In the genomic region with DNA sequence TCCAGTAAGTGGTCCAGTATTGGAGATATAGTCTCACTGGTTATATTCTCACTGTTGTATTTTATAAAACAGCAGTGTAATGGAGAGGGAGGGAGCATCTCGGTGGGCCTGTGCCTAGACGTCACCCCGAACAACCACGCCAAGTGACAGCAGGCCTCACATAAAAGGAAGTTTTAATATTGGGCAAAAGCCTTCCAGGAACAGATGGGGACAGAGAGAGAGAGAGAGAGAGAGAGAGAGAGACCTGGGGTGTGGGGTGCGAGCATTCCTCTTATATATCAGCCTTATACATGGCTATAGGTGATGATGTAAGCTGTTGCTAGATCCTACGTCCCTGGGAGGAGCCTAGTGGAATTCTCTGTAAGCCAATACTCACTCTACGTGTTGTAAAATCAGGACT, we compare ENCODE assay signal across 16 mouse cellular contexts.
DNase-seq lines count a peak whose midpoint lies in the region; ATAC-seq and TF ChIP-seq lines count a peak whose summit lies in the region.
"Had no signal": no experiment of that assay in that cellular context is flagged by ENCODE, and none has a peak within 500 bp of the region (broad histone marks: within the 10 kb centered on the region; RNA-seq: fewer than 3 reads in every experiment).

No protein-coding gene starts in this region.

- H3K4me3 ChIP-seq in forebrain, embryonic 15.5 days: no peak overlapping the region
- H3K4me3 ChIP-seq in forebrain, embryonic 11.5 days (ENCODE audit: low read depth, low read length): no peak overlapping the region
- H3K4me3 ChIP-seq in layer of hippocampus, adult 2 months: no peak overlapping the region
- H3K4me3 ChIP-seq in forebrain, postnatal 0 days (ENCODE audit: low read depth, low read length): no peak overlapping the region
- no peak overlapping the region for H3K4me3 ChIP-seq in neural tube, embryonic 13.5 days
- H3K4me3 ChIP-seq: erythroblast, embryonic 14.5 days had no signal

- H3K9ac ChIP-seq in forebrain, embryonic 15.5 days (replicated peaks): no peak overlapping the region
- H3K9ac ChIP-seq in forebrain, embryonic 11.5 days (ENCODE audit: low read length): no peak overlapping the region
- no peak overlapping the region for H3K9ac ChIP-seq in forebrain, postnatal 0 days
- no peak overlapping the region for H3K9ac ChIP-seq in neural tube, embryonic 13.5 days

- no peaks in the 10 kb centered on the region for H3K36me3 ChIP-seq in forebrain, embryonic 15.5 days
- H3K36me3 ChIP-seq in forebrain, embryonic 11.5 days (ENCODE audit: control insufficient read depth, insufficient read depth, low read length): no peaks in the 10 kb centered on the region
- no peaks in the 10 kb centered on the region for H3K36me3 ChIP-seq in forebrain, postnatal 0 days (ENCODE audit: insufficient read depth)
- H3K36me3 ChIP-seq in neural tube, embryonic 13.5 days: no peaks in the 10 kb centered on the region

- H3K27ac ChIP-seq in forebrain, embryonic 15.5 days (replicated peaks): no peak overlapping the region
- H3K27ac ChIP-seq in forebrain, embryonic 11.5 days (ENCODE audit: low read depth, low read length): no peak overlapping the region
- no peak overlapping the region for H3K27ac ChIP-seq in layer of hippocampus, adult 2 months
- no peak overlapping the region for H3K27ac ChIP-seq in forebrain, postnatal 0 days (ENCODE audit: low read depth, low read length)
- 0 out of 2 replicates have a peak overlapping the region, but pooled peaks have one; percentile 49 for H3K27ac ChIP-seq in neural tube, embryonic 13.5 days (replicated peaks)

- no peak overlapping the region for H3K4me2 ChIP-seq in forebrain, embryonic 15.5 days (replicated peaks)
- H3K4me2 ChIP-seq in forebrain, embryonic 11.5 days (ENCODE audit: low read depth, low read length, severe bottlenecking): no peak overlapping the region
- H3K4me2 ChIP-seq in forebrain, postnatal 0 days (ENCODE audit: low read depth): no peak overlapping the region
- no peak overlapping the region for H3K4me2 ChIP-seq in neural tube, embryonic 13.5 days
- H3K4me2 ChIP-seq: heart, embryonic 11.5 days had no signal

- no peaks in the 10 kb centered on the region for H3K27me3 ChIP-seq in forebrain, embryonic 15.5 days
- no peaks in the 10 kb centered on the region for H3K27me3 ChIP-seq in forebrain, embryonic 11.5 days (ENCODE audit: control insufficient read depth, insufficient read depth, low read length)
- H3K27me3 ChIP-seq in forebrain, postnatal 0 days (ENCODE audit: insufficient read depth, low read length): no peaks in the 10 kb centered on the region
- no peaks in the 10 kb centered on the region for H3K27me3 ChIP-seq in neural tube, embryonic 13.5 days

- DNase-seq in forebrain, embryonic 11.5 days (ENCODE audit: low spot score): no peak
- peak; percentile 18 to 24 for DNase-seq in layer of hippocampus, postnatal 10 days (ENCODE audit: low spot score in 2 of 2)
- no peak for DNase-seq in layer of hippocampus, adult 2 months (ENCODE audit: low spot score in 2 of 2)
- DNase-seq in forebrain, postnatal 0 days: peak; percentile 14
- no peak for DNase-seq in spleen, adult 18-20 months
- DNase-seq: adrenal gland, adult 8-10 months; B cell, adult 2 months; cerebellum, adult 11 months; gastrocnemius, postnatal 36 days; heart, postnatal 14 days; thymus, postnatal 4 days had no signal

- H3K4me1 ChIP-seq in forebrain, embryonic 15.5 days: peaks cover 4% of the 10 kb centered on the region; the same call in 1 of the 2 replicates
- H3K4me1 ChIP-seq in forebrain, embryonic 11.5 days (replicated peaks; ENCODE audit: control insufficient read depth, insufficient read depth, low read length): no peaks in the 10 kb centered on the region
- no peaks in the 10 kb centered on the region for H3K4me1 ChIP-seq in forebrain, postnatal 0 days (ENCODE audit: insufficient read depth)
- H3K4me1 ChIP-seq in neural tube, embryonic 13.5 days (replicated peaks): peaks cover 10% of the 10 kb centered on the region; the same call in 1 of the 2 replicates

- ATAC-seq in forebrain, embryonic 15.5 days (replicated peaks): peak; percentile 84
- ATAC-seq in forebrain, embryonic 11.5 days (replicated peaks; ENCODE audit: low FRiP score): no peak
- ATAC-seq in forebrain, postnatal 0 days: peak; percentile 75
- peak; percentile 43 for ATAC-seq in neural tube, embryonic 13.5 days (ENCODE audit: low read depth)
- ATAC-seq: lung, postnatal 0 days had no signal

- WGBS in forebrain, embryonic 15.5 days: 73% methylated on average over 7 of the region's 7 CpGs
- WGBS in forebrain, embryonic 11.5 days: 88% methylated on average over 7 of the region's 7 CpGs
- 55% methylated on average over 7 of the region's 7 CpGs for WGBS in forebrain, postnatal 0 days
- 65% methylated on average over 7 of the region's 7 CpGs for WGBS in neural tube, embryonic 13.5 days

- no peaks in the 10 kb centered on the region for H3K9me3 ChIP-seq in forebrain, embryonic 15.5 days
- no peaks in the 10 kb centered on the region for H3K9me3 ChIP-seq in forebrain, embryonic 11.5 days (ENCODE audit: control insufficient read depth, low read length)
- no peaks in the 10 kb centered on the region for H3K9me3 ChIP-seq in forebrain, postnatal 0 days (ENCODE audit: low read length)
- no peaks in the 10 kb centered on the region for H3K9me3 ChIP-seq in neural tube, embryonic 13.5 days

- TF ChIP-seq CTCF in layer of hippocampus, adult 2 months (conservative IDR thresholded peaks at IDR 0.05): no peak
- no peak for TF ChIP-seq CTCF in forebrain, postnatal 0 days (IDR thresholded peaks at IDR 0.05; ENCODE audit: low read depth)

Comparison
In these comparisons a context has a peak if more than half of its experiments do, and no peak if none do; other contexts are left out.
1. DNase-seq: peak in layer of hippocampus, postnatal 10 days (2 of 2) and forebrain, postnatal 0 days (single experiment); none in forebrain, embryonic 11.5 days (single experiment), layer of hippocampus, adult 2 months (0 of 2) and spleen, adult 18-20 months (0 of 2).